Mouse (Mus musculus) right cerebral cortex, postnatal 4 days (tissue): ENCODE measurements around the gene Mfge8.

Experiments used
- DNase-seq: peaks from one replicate; pipeline ENCODE4 v3.0.0-alpha.2; 2022

Mfge8 gene

DNA sequence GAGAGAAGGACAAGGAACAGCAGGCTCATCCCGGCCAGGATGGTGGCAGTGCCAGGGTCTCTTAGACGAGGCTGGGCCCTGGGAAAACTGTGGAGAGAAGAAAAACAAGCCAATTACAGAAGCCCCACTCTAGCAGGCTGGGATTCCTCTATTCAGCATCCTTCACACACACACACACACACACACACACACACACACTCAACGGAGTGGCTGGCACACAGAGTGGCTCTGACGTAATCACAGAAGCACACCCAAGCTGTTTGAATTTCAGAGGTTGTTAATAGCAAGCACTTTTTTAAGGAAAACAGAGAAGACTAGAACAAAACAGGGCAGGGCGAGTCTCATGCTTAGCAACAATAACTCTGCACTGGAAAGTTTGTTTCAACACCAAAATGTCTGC, 25.4 kb downstream of the Mfge8 start:
- DNase-seq, result peak; percentile 32

DNA sequence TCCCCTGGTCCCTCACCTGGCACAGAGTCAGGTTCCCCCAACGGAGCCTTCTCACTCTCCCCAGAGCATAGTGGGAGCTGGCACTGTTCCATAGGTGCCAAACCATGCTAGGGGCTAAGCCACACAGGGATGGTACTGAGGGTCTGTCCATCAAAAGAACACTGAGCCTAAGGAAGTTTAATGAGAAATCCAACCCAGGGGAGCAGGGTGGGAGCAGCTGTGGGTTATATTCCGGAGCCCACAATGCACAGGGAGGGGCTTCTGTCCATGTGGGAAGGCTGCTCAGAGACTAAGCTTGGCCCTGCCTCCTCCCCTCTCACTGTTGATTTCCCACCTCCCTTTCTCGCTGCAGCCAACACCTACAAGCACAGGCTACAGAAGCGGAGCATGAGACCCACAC, 35.0 kb downstream of the Mfge8 start:
- no peak for DNase-seq

- DNase-seq, result no peak
These were observed 52.4 kb downstream of the Mfge8 start for GRCm38 (mm10) chr7:79096492-79096891.

DNA sequence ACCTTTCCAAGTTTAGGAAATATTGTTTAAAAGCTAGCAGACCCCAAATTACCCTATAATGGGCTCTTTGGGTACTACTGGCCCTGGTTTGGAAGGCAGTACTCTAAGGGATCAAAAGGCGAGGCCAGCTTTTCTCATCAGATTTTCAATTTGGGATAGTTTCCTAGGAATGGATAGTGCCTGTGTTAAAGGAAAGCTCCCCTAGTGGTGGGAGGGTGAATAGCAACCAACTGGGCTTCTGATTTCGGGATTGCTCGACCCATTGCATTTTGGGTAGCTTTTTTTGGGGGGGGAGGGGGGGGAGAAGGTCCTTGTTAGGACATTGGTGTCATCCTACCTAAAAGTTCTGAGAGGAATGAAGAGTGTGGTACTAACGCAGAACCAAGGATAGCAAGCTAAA, 59.7 kb downstream of the Mfge8 start:
- peak; percentile 35 for DNase-seq
